34 mouse cellular contexts compared by ENCODE assay signal in genomic region chr4:141676462-141676979, GRCm38 (mm10). TPM values are rescaled to one million over a fixed set of nuclear protein-coding genes. Genes with fewer than 3 reads are reported as not detected.
DNase-seq lines count a peak whose midpoint lies in the region; ATAC-seq lines count a peak whose summit lies in the region.
"Had no signal": no experiment of that assay in that cellular context is flagged by ENCODE, and none has a peak within 500 bp of the region (broad histone marks: within the 10 kb centered on the region; RNA-seq: fewer than 3 reads in every experiment).

No protein-coding gene starts in this region.

- H3K4me2 ChIP-seq in embryonic facial prominence, embryonic 13.5 days = no peak overlapping the region
- no peak overlapping the region for H3K4me2 ChIP-seq in liver, embryonic 15.5 days
- no peak overlapping the region for H3K4me2 ChIP-seq in liver, embryonic 11.5 days
- H3K4me2 ChIP-seq: embryonic facial prominence, embryonic 15.5 days; heart, embryonic 13.5 days; hindbrain, embryonic 14.5 days had no signal

- H3K4me1 ChIP-seq in embryonic facial prominence, embryonic 13.5 days = peaks cover 5% of the 10 kb centered on the region
- peaks cover 27% of the 10 kb centered on the region for H3K4me1 ChIP-seq in embryonic facial prominence, embryonic 10.5 days
- H3K4me1 ChIP-seq in liver, embryonic 15.5 days (replicated peaks) = peaks cover 8% of the 10 kb centered on the region
- H3K4me1 ChIP-seq in liver, embryonic 11.5 days (replicated peaks; ENCODE audit: control insufficient read depth, insufficient read depth, low read length) = peaks cover 4% of the 10 kb centered on the region; the same call in 1 of the 2 replicates

- H3K9me3 ChIP-seq in embryonic facial prominence, embryonic 13.5 days = no peaks in the 10 kb centered on the region
- H3K9me3 ChIP-seq in embryonic facial prominence, embryonic 10.5 days = no peaks in the 10 kb centered on the region
- no peaks in the 10 kb centered on the region for H3K9me3 ChIP-seq in liver, embryonic 15.5 days (replicated peaks)
- no peaks in the 10 kb centered on the region for H3K9me3 ChIP-seq in liver, embryonic 11.5 days (ENCODE audit: control insufficient read depth, low read length)
- H3K9me3 ChIP-seq: embryonic facial prominence, embryonic 15.5 days; heart, embryonic 10.5 days; heart, embryonic 13.5 days had no signal

- no peak overlapping the region for H3K27ac ChIP-seq in embryonic facial prominence, embryonic 13.5 days
- no peak overlapping the region for H3K27ac ChIP-seq in embryonic facial prominence, embryonic 10.5 days (replicated peaks)
- no peak overlapping the region for H3K27ac ChIP-seq in liver, embryonic 15.5 days (replicated peaks)
- H3K27ac ChIP-seq in liver, embryonic 11.5 days (ENCODE audit: low read depth, low read length) = no peak overlapping the region
- H3K27ac ChIP-seq: embryonic facial prominence, embryonic 15.5 days; heart, adult 2 months; heart, embryonic 10.5 days; heart, embryonic 13.5 days; hindbrain, embryonic 14.5 days; hindbrain, postnatal 0 days had no signal

- no peak for DNase-seq in embryonic facial prominence, embryonic 10.5 days (ENCODE audit: low spot score)
- DNase-seq in liver, embryonic 11.5 days (ENCODE audit: low spot score) = no peak
- DNase-seq in adrenal gland, adult 18-20 months (ENCODE audit: low spot score in 2 of 2) = no peak
- no peak for DNase-seq in cerebellum, adult 11-12 months
- no peak for DNase-seq in frontal cortex, postnatal 10 days (ENCODE audit: low spot score in 2 of 2)
- DNase-seq: adrenal gland, adult 8-10 months; adrenal gland, postnatal 25 days; B cell, adult 2 months; cerebellum, adult 11 months; cerebellum, adult 8-10 months; cerebellum, postnatal 10 days; cerebellum, postnatal 36 days; embryo, embryonic 11 days; forebrain, postnatal 0 days; gastrocnemius, postnatal 25 days; heart, adult 2 months; heart, postnatal 14 days; heart, postnatal 4 days had no signal

- H3K27me3 ChIP-seq in embryonic facial prominence, embryonic 13.5 days = no peaks in the 10 kb centered on the region
- H3K27me3 ChIP-seq in embryonic facial prominence, embryonic 10.5 days (replicated peaks; ENCODE audit: low read depth, poor library complexity, severe bottlenecking) = no peaks in the 10 kb centered on the region
- no peaks in the 10 kb centered on the region for H3K27me3 ChIP-seq in liver, embryonic 15.5 days
- H3K27me3 ChIP-seq in liver, embryonic 11.5 days (replicated peaks; ENCODE audit: control insufficient read depth, insufficient read depth, low read length) = no peaks in the 10 kb centered on the region
- H3K27me3 ChIP-seq: embryonic facial prominence, embryonic 15.5 days; heart, embryonic 13.5 days had no signal

- no peak overlapping the region for H3K4me3 ChIP-seq in embryonic facial prominence, embryonic 13.5 days
- no peak overlapping the region for H3K4me3 ChIP-seq in embryonic facial prominence, embryonic 10.5 days
- no peak overlapping the region for H3K4me3 ChIP-seq in liver, embryonic 15.5 days (replicated peaks)
- H3K4me3 ChIP-seq in liver, embryonic 11.5 days (ENCODE audit: low read depth, low read length) = no peak overlapping the region
- H3K4me3 ChIP-seq: embryonic facial prominence, embryonic 15.5 days; heart, adult 2 months; heart, embryonic 10.5 days; heart, embryonic 13.5 days had no signal

- H3K9ac ChIP-seq in embryonic facial prominence, embryonic 13.5 days = no peak overlapping the region
- no peak overlapping the region for H3K9ac ChIP-seq in liver, embryonic 15.5 days
- no peak overlapping the region for H3K9ac ChIP-seq in liver, embryonic 11.5 days (ENCODE audit: low read depth, low read length)
- H3K9ac ChIP-seq: embryonic facial prominence, embryonic 15.5 days; forebrain, postnatal 0 days; heart, embryonic 13.5 days; hindbrain, embryonic 14.5 days had no signal

- no peaks in the 10 kb centered on the region; the same call in 1 of the 2 replicates for H3K36me3 ChIP-seq in embryonic facial prominence, embryonic 13.5 days
- H3K36me3 ChIP-seq in embryonic facial prominence, embryonic 10.5 days (replicated peaks) = peaks cover 5% of the 10 kb centered on the region; the same call in 1 of the 2 replicates
- H3K36me3 ChIP-seq in liver, embryonic 15.5 days (replicated peaks) = peaks cover 9% of the 10 kb centered on the region
- no peaks in the 10 kb centered on the region for H3K36me3 ChIP-seq in liver, embryonic 11.5 days (ENCODE audit: control insufficient read depth, insufficient read depth, low read length)
- H3K36me3 ChIP-seq: embryonic facial prominence, embryonic 15.5 days; heart, embryonic 10.5 days had no signal

- 0 out of 2 replicates have a peak, but pooled peaks have one; percentile 18 for ATAC-seq in embryonic facial prominence, embryonic 13.5 days (ENCODE audit: insufficient number of reproducible peaks, insufficient read depth, low FRiP score, low TSS enrichment, low read depth)
- 0 out of 2 replicates have a peak, but pooled peaks have one; percentile 13 for ATAC-seq in liver, embryonic 15.5 days (ENCODE audit: insufficient read depth)
- ATAC-seq in liver, embryonic 11.5 days (replicated peaks; ENCODE audit: low FRiP score) = no peak; the same call in 1 of the 2 replicates
- 0 out of 2 replicates have a peak, but pooled peaks have one; percentile 17 for ATAC-seq in megakaryocyte progenitor cell, adult 5-6 weeks (replicated peaks; ENCODE audit: poor library complexity)
- ATAC-seq: forebrain, embryonic 14.5 days; forebrain, postnatal 0 days; hindbrain, postnatal 0 days; inflammation-experienced regulatory T-cells, adult 6 months had no signal

- 78% methylated on average over 5 of the region's 5 CpGs for WGBS in embryonic facial prominence, embryonic 13.5 days
- whole genome bisulfite sequencing in embryonic facial prominence, embryonic 10.5 days = 84% methylated on average over 5 of the region's 5 CpGs
- 51% methylated on average over 5 of the region's 5 CpGs for WGBS in liver, embryonic 15.5 days (ENCODE audit: insufficient replicate concordance)
- WGBS in liver, embryonic 11.5 days = 64% methylated on average over 5 of the region's 5 CpGs

RNA-seq across cellular contexts. Expression of gene Rsc1a1, which starts 8.9 kb away (rescaled TPM):
- not detected in 2 replicates for polyA plus RNA-seq in embryonic facial prominence, embryonic 13.5 days (2015; fragmentation: Nextera tagmentation; extraction: Ambion mirVana)
- polyA plus RNA-seq in embryonic facial prominence, embryonic 10.5 days (2016; fragmentation: Nextera tagmentation; extraction: Ambion mirVana) = 1.1 and 2.3 TPM in 2 replicates
- polyA plus RNA-seq in liver, embryonic 15.5 days (2015; fragmentation: Nextera tagmentation; extraction: Ambion mirVana) = 1.2 TPM in 1 of 2 replicates, not detected in the other
- polyA plus RNA-seq in liver, embryonic 11.5 days (2014; fragmentation: Nextera tagmentation; extraction: Ambion mirVana) = 2.7 TPM in 1 of 2 replicates, not detected in the other
- 20.0 and 22.7 TPM in 2 replicates for total RNA-seq in megakaryocyte progenitor cell, adult 5-6 weeks (2015)
- 6.6 and 7.6 TPM in 2 replicates for total RNA-seq in megakaryocyte progenitor cell, adult 5-6 weeks (2017)
- total RNA-seq in adrenal gland, adult 18-20 months (2021) = not detected
- total RNA-seq: adrenal gland, postnatal 25 days; heart, adult 2 months; heart, postnatal 14 days had no signal
- polyA plus RNA-seq: embryonic facial prominence, embryonic 15.5 days; heart, embryonic 16.5 days; hindbrain, embryonic 14.5 days; hindbrain, postnatal 0 days; inflammation-experienced regulatory T-cells, adult 6 months had no signal

RNA-seq across cellular contexts. Expression of gene Plekhm2, which starts 11.8 kb away (rescaled TPM):
- polyA plus RNA-seq in embryonic facial prominence, embryonic 13.5 days (2015; fragmentation: Nextera tagmentation; extraction: Ambion mirVana) = 8.5 TPM in 2 replicates
- polyA plus RNA-seq in embryonic facial prominence, embryonic 10.5 days (2016; fragmentation: Nextera tagmentation; extraction: Ambion mirVana) = 4.9 and 5.2 TPM in 2 replicates
- polyA plus RNA-seq in liver, embryonic 15.5 days (2015; fragmentation: Nextera tagmentation; extraction: Ambion mirVana) = 1.1 and 2.0 TPM in 2 replicates
- 2.1 and 3.4 TPM in 2 replicates for polyA plus RNA-seq in liver, embryonic 11.5 days (2014; fragmentation: Nextera tagmentation; extraction: Ambion mirVana)
- total RNA-seq in megakaryocyte progenitor cell, adult 5-6 weeks (2015) = 7.2 and 12.8 TPM in 2 replicates
- 9.8 and 11.0 TPM in 2 replicates for total RNA-seq in megakaryocyte progenitor cell, adult 5-6 weeks (2017)
- total RNA-seq in adrenal gland, adult 18-20 months (2021) = 10 to 100 TPM; 62.9 to 70.8 TPM

RNA-seq across cellular contexts. Expression of gene Ddi2, which starts 46.7 kb away (rescaled TPM):
- 22.9 and 25.2 TPM in 2 replicates for polyA plus RNA-seq in embryonic facial prominence, embryonic 13.5 days (2015; fragmentation: Nextera tagmentation; extraction: Ambion mirVana)
- polyA plus RNA-seq in embryonic facial prominence, embryonic 10.5 days (2016; fragmentation: Nextera tagmentation; extraction: Ambion mirVana) = 28.1 and 31.8 TPM in 2 replicates
- polyA plus RNA-seq in liver, embryonic 15.5 days (2015; fragmentation: Nextera tagmentation; extraction: Ambion mirVana) = 14.8 and 17.2 TPM in 2 replicates
- 29.3 and 31.4 TPM in 2 replicates for polyA plus RNA-seq in liver, embryonic 11.5 days (2014; fragmentation: Nextera tagmentation; extraction: Ambion mirVana)
- 15.0 and 18.7 TPM in 2 replicates for total RNA-seq in megakaryocyte progenitor cell, adult 5-6 weeks (2015)
- total RNA-seq in megakaryocyte progenitor cell, adult 5-6 weeks (2017) = 23.7 and 29.4 TPM in 2 replicates
- 10 to 100 TPM; 52.1 to 71.7 TPM for total RNA-seq in adrenal gland, adult 18-20 months (2021)

RNA-seq across cellular contexts. Expression of gene Slc25a34, which starts 52.9 kb away (rescaled TPM):
- 0.12 TPM in 1 of 2 replicates, not detected in the other for polyA plus RNA-seq in embryonic facial prominence, embryonic 13.5 days (2015; fragmentation: Nextera tagmentation; extraction: Ambion mirVana)
- polyA plus RNA-seq in embryonic facial prominence, embryonic 10.5 days (2016; fragmentation: Nextera tagmentation; extraction: Ambion mirVana) = 0.09 TPM in 1 of 2 replicates, not detected in the other
- polyA plus RNA-seq in liver, embryonic 15.5 days (2015; fragmentation: Nextera tagmentation; extraction: Ambion mirVana) = 0.07 TPM in 1 of 2 replicates, not detected in the other
- polyA plus RNA-seq in liver, embryonic 11.5 days (2014; fragmentation: Nextera tagmentation; extraction: Ambion mirVana) = not detected in 2 replicates
- not detected in 2 replicates for total RNA-seq in megakaryocyte progenitor cell, adult 5-6 weeks (2015)
- total RNA-seq in megakaryocyte progenitor cell, adult 5-6 weeks (2017) = not detected in 2 replicates
- total RNA-seq in adrenal gland, adult 18-20 months (2021) = 10 to 100 TPM in 1 of 2 experiments, 1 to 10 TPM in 1; 3.5 to 10.3 TPM
- total RNA-seq: granulocyte monocyte progenitor cell, adult 5-6 weeks; MEL had no signal
- polyA plus RNA-seq: embryonic facial prominence, embryonic 11.5 days; forebrain, embryonic 11.5 days; forebrain, embryonic 14.5 days; hindbrain, embryonic 11.5 days; hindbrain, embryonic 14.5 days had no signal

RNA-seq across cellular contexts. Expression of gene Tmem82, which starts 58.1 kb away (rescaled TPM):
- 0.47 and 0.74 TPM in 2 replicates for polyA plus RNA-seq in embryonic facial prominence, embryonic 13.5 days (2015; fragmentation: Nextera tagmentation; extraction: Ambion mirVana)
- polyA plus RNA-seq in embryonic facial prominence, embryonic 10.5 days (2016; fragmentation: Nextera tagmentation; extraction: Ambion mirVana) = 1.5 and 2.1 TPM in 2 replicates
- 4.4 and 4.6 TPM in 2 replicates for polyA plus RNA-seq in liver, embryonic 15.5 days (2015; fragmentation: Nextera tagmentation; extraction: Ambion mirVana)
- polyA plus RNA-seq in liver, embryonic 11.5 days (2014; fragmentation: Nextera tagmentation; extraction: Ambion mirVana) = 3.3 and 3.7 TPM in 2 replicates
- 0.10 and 0.76 TPM in 2 replicates for total RNA-seq in megakaryocyte progenitor cell, adult 5-6 weeks (2015)
- total RNA-seq in megakaryocyte progenitor cell, adult 5-6 weeks (2017) = 0.46 and 1.6 TPM in 2 replicates
- total RNA-seq in adrenal gland, adult 18-20 months (2021) = 1 to 10 TPM; 1.1 to 2.8 TPM
- total RNA-seq: MEL had no signal
- polyA plus RNA-seq: forebrain, embryonic 14.5 days; hindbrain, embryonic 14.5 days had no signal
